Mouse (Mus musculus): ENCODE measurements around the gene Myo9b. TPM values are rescaled to one million over a fixed set of nuclear protein-coding genes. Genes with fewer than 3 reads are reported as not detected.
A peak's percentile ranks its signal among the peaks of the same experiment; 100 is the strongest.

The Myo9b gene
- total RNA-seq (2014; fragmentation: Nextera tagmentation) (40.0 and 44.7 TPM in 2 replicates), total RNA-seq (2017) (43.9 and 46.2 TPM in 2 replicates), polyA plus RNA-seq (2012) (58.6 TPM in 2 replicates)

GRCm38 (mm10) chr8:71272286-71273150, at the start of gene Myo9b, which contains the start of gene Haus8:
Gene Myo9b, plus strand, starts transcription at chr8:71272714.
Gene Haus8, minus strand, starts transcription at chr8:71272934.
- peaks cover 52% of the 10 kb centered on the region for H3K4me1 ChIP-seq (ENCODE audit: insufficient read depth, low read depth, low read length)
- ATAC-seq (ENCODE audit: extremely low read depth, insufficient number of reproducible peaks, low FRiP score, poor library complexity, severe bottlenecking) (peak; percentile 94), DNase-seq (ENCODE audit: low spot score) (peak; percentile 92)
- no peaks in the 10 kb centered on the region for H3K9me3 ChIP-seq (replicated peaks)
- TF ChIP-seq GATA1 (IDR thresholded peaks at IDR 0.05; ENCODE audit: borderline replicate concordance, low read length) (no peak), CTCF (IDR thresholded peaks at IDR 0.05; ENCODE audit: low read depth, low read length) (no peak), TAL1 (conservative IDR thresholded peaks at IDR 0.05; ENCODE audit: low read depth, low read length) (no peak), GATA2 (IDR thresholded peaks at IDR 0.05; ENCODE audit: borderline replicate concordance, low read depth, low read length) (no peak), POLR2AphosphoS5 (IDR thresholded peaks at IDR 0.05; ENCODE audit: insufficient replicate concordance, low read depth, low read length) (no peak)
- no peaks in the 10 kb centered on the region for H3K27me3 ChIP-seq (ENCODE audit: insufficient read depth, low read length)
- peaks cover 61% of the 10 kb centered on the region for H3K36me3 ChIP-seq (replicated peaks)
- H3K4me3 ChIP-seq (ENCODE audit: low read depth, low read length): peak within 1 kb of the TSS; percentile 93

- DNase-seq (ENCODE audit: low spot score) (no peak), ATAC-seq (ENCODE audit: extremely low read depth, insufficient number of reproducible peaks, low FRiP score, poor library complexity, severe bottlenecking) (no peak)
- Histone ChIP-seq H3K4me3 (ENCODE audit: low read depth, low read length) (no peak overlapping the region), H3K4me1 (ENCODE audit: insufficient read depth, low read depth, low read length) (no peaks in the 10 kb centered on the region), H3K9me3 (replicated peaks) (no peaks in the 10 kb centered on the region), H3K27me3 (ENCODE audit: insufficient read depth, low read length) (peaks cover 3% of the 10 kb centered on the region), H3K36me3 (replicated peaks) (no peaks in the 10 kb centered on the region)
- no peak for TF ChIP-seq GATA1 (IDR thresholded peaks at IDR 0.05; ENCODE audit: borderline replicate concordance, low read length)
- TF ChIP-seq CTCF (IDR thresholded peaks at IDR 0.05; ENCODE audit: low read depth, low read length): no peak
- TF ChIP-seq TAL1 (conservative IDR thresholded peaks at IDR 0.05; ENCODE audit: low read depth, low read length): no peak
- TF ChIP-seq GATA2 (IDR thresholded peaks at IDR 0.05; ENCODE audit: borderline replicate concordance, low read depth, low read length): no peak
- no peak for TF ChIP-seq POLR2AphosphoS5 (IDR thresholded peaks at IDR 0.05; ENCODE audit: insufficient replicate concordance, low read depth, low read length)
Observed at GRCm38 (mm10) chr8:71224560-71224959, 48.0 kb upstream of the Myo9b start.

- H3K36me3 ChIP-seq (replicated peaks): no peaks in the 10 kb centered on the region
- TF ChIP-seq CTCF (IDR thresholded peaks at IDR 0.05; ENCODE audit: low read depth, low read length) (no peak), GATA2 (IDR thresholded peaks at IDR 0.05; ENCODE audit: borderline replicate concordance, low read depth, low read length) (no peak), POLR2AphosphoS5 (IDR thresholded peaks at IDR 0.05; ENCODE audit: insufficient replicate concordance, low read depth, low read length) (no peak), TAL1 (conservative IDR thresholded peaks at IDR 0.05; ENCODE audit: low read depth, low read length) (no peak), GATA1 (IDR thresholded peaks at IDR 0.05; ENCODE audit: borderline replicate concordance, low read length) (no peak)
- no peaks in the 10 kb centered on the region for H3K27me3 ChIP-seq (ENCODE audit: insufficient read depth, low read length)
- DNase-seq (ENCODE audit: low spot score) (no peak), ATAC-seq (ENCODE audit: extremely low read depth, insufficient number of reproducible peaks, low FRiP score, poor library complexity, severe bottlenecking) (no peak)
- no peak overlapping the region for H3K4me3 ChIP-seq (ENCODE audit: low read depth, low read length)
- H3K9me3 ChIP-seq (replicated peaks): no peaks in the 10 kb centered on the region
- H3K4me1 ChIP-seq (ENCODE audit: insufficient read depth, low read depth, low read length): no peaks in the 10 kb centered on the region
Observed at GRCm38 (mm10) chr8:71242757-71243156, 29.8 kb upstream of the Myo9b start.

DNA sequence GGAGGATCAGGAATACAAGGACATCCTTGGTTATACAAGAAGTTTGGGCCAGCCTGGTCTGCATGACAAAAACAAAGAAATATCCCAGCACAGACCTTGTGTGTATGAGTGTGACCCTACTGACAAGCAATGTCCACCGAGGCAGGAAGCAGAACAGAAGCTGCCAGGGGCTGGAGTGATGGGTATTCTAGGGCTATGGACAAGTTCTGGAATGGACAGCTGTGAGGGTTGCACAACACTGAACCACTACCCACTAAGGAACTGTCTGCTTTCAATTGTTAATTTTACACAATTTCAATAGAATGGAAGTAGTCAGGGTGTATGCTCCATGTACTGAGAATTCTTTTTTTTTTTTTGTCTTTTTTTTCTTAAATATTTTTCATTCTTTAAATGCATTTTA, 24.3 kb upstream of the Myo9b start:
- DNase-seq (ENCODE audit: low spot score): no peak
- TF ChIP-seq TAL1 (conservative IDR thresholded peaks at IDR 0.05; ENCODE audit: low read depth, low read length): no peak
- TF ChIP-seq POLR2AphosphoS5 (IDR thresholded peaks at IDR 0.05; ENCODE audit: insufficient replicate concordance, low read depth, low read length): no peak
- TF ChIP-seq CTCF (IDR thresholded peaks at IDR 0.05; ENCODE audit: low read depth, low read length): no peak
- TF ChIP-seq GATA2 (IDR thresholded peaks at IDR 0.05; ENCODE audit: borderline replicate concordance, low read depth, low read length): no peak
- TF ChIP-seq GATA1 (IDR thresholded peaks at IDR 0.05; ENCODE audit: borderline replicate concordance, low read length): no peak

GRCm38 (mm10) chr8:71256545-71257232, 15.8 kb upstream of the Myo9b start:
- no peaks in the 10 kb centered on the region for H3K4me1 ChIP-seq (ENCODE audit: insufficient read depth, low read depth, low read length)
- H3K9me3 ChIP-seq (replicated peaks): no peaks in the 10 kb centered on the region
- ATAC-seq (ENCODE audit: extremely low read depth, insufficient number of reproducible peaks, low FRiP score, poor library complexity, severe bottlenecking) (no peak), DNase-seq (ENCODE audit: low spot score) (no peak)
- no peak for TF ChIP-seq TAL1 (conservative IDR thresholded peaks at IDR 0.05; ENCODE audit: low read depth, low read length)
- no peaks in the 10 kb centered on the region for H3K27me3 ChIP-seq (ENCODE audit: insufficient read depth, low read length)
- H3K4me3 ChIP-seq (ENCODE audit: low read depth, low read length): no peak overlapping the region
- peaks cover 72% of the 10 kb centered on the region for H3K36me3 ChIP-seq (replicated peaks)

More for the DNA sequence above, 24.3 kb upstream of the Myo9b start:
- no peak for ATAC-seq (ENCODE audit: extremely low read depth, insufficient number of reproducible peaks, low FRiP score, poor library complexity, severe bottlenecking)
- H3K36me3 ChIP-seq (replicated peaks): peaks cover 24% of the 10 kb centered on the region
- H3K4me1 ChIP-seq (ENCODE audit: insufficient read depth, low read depth, low read length): no peaks in the 10 kb centered on the region
- no peak overlapping the region for H3K4me3 ChIP-seq (ENCODE audit: low read depth, low read length)
- no peaks in the 10 kb centered on the region for H3K27me3 ChIP-seq (ENCODE audit: insufficient read depth, low read length)
- H3K9me3 ChIP-seq (replicated peaks): no peaks in the 10 kb centered on the region

GRCm38 (mm10) chr8:71261234-71261633, 11.3 kb upstream of the Myo9b start:
- DNase-seq (ENCODE audit: low spot score): no peak
- Histone ChIP-seq H3K36me3 (replicated peaks) (peaks cover 54% of the 10 kb centered on the region), H3K27me3 (ENCODE audit: insufficient read depth, low read length) (no peaks in the 10 kb centered on the region), H3K4me3 (ENCODE audit: low read depth, low read length) (no peak overlapping the region), H3K4me1 (ENCODE audit: insufficient read depth, low read depth, low read length) (no peaks in the 10 kb centered on the region), H3K9me3 (replicated peaks) (no peaks in the 10 kb centered on the region)
- no peak for TF ChIP-seq GATA2 (IDR thresholded peaks at IDR 0.05; ENCODE audit: borderline replicate concordance, low read depth, low read length)
- TF ChIP-seq POLR2AphosphoS5 (IDR thresholded peaks at IDR 0.05; ENCODE audit: insufficient replicate concordance, low read depth, low read length): no peak
- no peak for TF ChIP-seq GATA1 (IDR thresholded peaks at IDR 0.05; ENCODE audit: borderline replicate concordance, low read length)
- no peak for TF ChIP-seq CTCF (IDR thresholded peaks at IDR 0.05; ENCODE audit: low read depth, low read length)
- no peak for TF ChIP-seq TAL1 (conservative IDR thresholded peaks at IDR 0.05; ENCODE audit: low read depth, low read length)
- ATAC-seq (ENCODE audit: extremely low read depth, insufficient number of reproducible peaks, low FRiP score, poor library complexity, severe bottlenecking): no peak; the same call in 1 of the 2 replicates

Measured in G1E (cell line).